In genomic region chr6:119037815-119038214, GRCm38 (mm10) we compare ENCODE assay signal across 8 mouse cellular contexts.
DNase-seq lines count a peak whose midpoint lies in the region; ATAC-seq lines count a peak whose summit lies in the region.
"Had no signal": no experiment of that assay in that cellular context is flagged by ENCODE, and none has a peak within 500 bp of the region (broad histone marks: within the 10 kb centered on the region; RNA-seq: fewer than 3 reads in every experiment).

No protein-coding gene starts in this region.

- H3K4me2 ChIP-seq in hindbrain, embryonic 15.5 days: no peak overlapping the region
- H3K4me2 ChIP-seq in hindbrain, embryonic 11.5 days (replicated peaks; ENCODE audit: low read depth, low read length): no peak overlapping the region
- H3K4me2 ChIP-seq: embryonic facial prominence, embryonic 12.5 days had no signal

- H3K9me3 ChIP-seq in hindbrain, embryonic 15.5 days: no peaks in the 10 kb centered on the region
- no peaks in the 10 kb centered on the region for H3K9me3 ChIP-seq in hindbrain, embryonic 11.5 days (ENCODE audit: control insufficient read depth, low read length)

- no peaks in the 10 kb centered on the region for H3K36me3 ChIP-seq in hindbrain, embryonic 15.5 days
- no peaks in the 10 kb centered on the region for H3K36me3 ChIP-seq in hindbrain, embryonic 11.5 days (ENCODE audit: control insufficient read depth, insufficient read depth, low read length)
- H3K36me3 ChIP-seq: embryonic facial prominence, embryonic 12.5 days had no signal

- no peaks in the 10 kb centered on the region for H3K27me3 ChIP-seq in hindbrain, embryonic 15.5 days
- H3K27me3 ChIP-seq in hindbrain, embryonic 11.5 days (ENCODE audit: control insufficient read depth, insufficient read depth, low read length): no peaks in the 10 kb centered on the region
- H3K27me3 ChIP-seq: embryonic facial prominence, embryonic 12.5 days had no signal

- H3K27ac ChIP-seq in hindbrain, embryonic 15.5 days (replicated peaks): no peak overlapping the region
- H3K27ac ChIP-seq in hindbrain, embryonic 11.5 days (ENCODE audit: low read depth, low read length): no peak overlapping the region
- H3K27ac ChIP-seq in brown adipose tissue, adult 24 weeks (replicated peaks; ENCODE audit: low read depth, low read length): peak overlapping the region; percentile 41; the same call in 1 of the 2 replicates
- H3K27ac ChIP-seq: embryonic facial prominence, embryonic 12.5 days had no signal

- H3K4me1 ChIP-seq in hindbrain, embryonic 15.5 days (replicated peaks): peaks cover 30% of the 10 kb centered on the region
- no peaks in the 10 kb centered on the region for H3K4me1 ChIP-seq in hindbrain, embryonic 11.5 days (replicated peaks; ENCODE audit: control insufficient read depth, insufficient read depth, low read length)
- no peaks in the 10 kb centered on the region for H3K4me1 ChIP-seq in brown adipose tissue, adult 24 weeks (ENCODE audit: control insufficient read depth, insufficient read depth, insufficient read length, low read length)

- no peak for DNase-seq in hindbrain, embryonic 11.5 days (ENCODE audit: low spot score)
- peak; percentile 52 for DNase-seq in adipocyte (ENCODE audit: low spot score)
- DNase-seq in kidney, postnatal 36 days: peak; percentile 15 to 42
- DNase-seq in left cerebral cortex, adult 18-20 months (ENCODE audit: low spot score in 2 of 2): no peak
- DNase-seq in retina, postnatal 1 day: no peak

- no peak overlapping the region for H3K9ac ChIP-seq in hindbrain, embryonic 15.5 days
- H3K9ac ChIP-seq in hindbrain, embryonic 11.5 days (ENCODE audit: low read depth, low read length): no peak overlapping the region
- H3K9ac ChIP-seq: embryonic facial prominence, embryonic 12.5 days had no signal

- H3K4me3 ChIP-seq in hindbrain, embryonic 15.5 days: no peak overlapping the region
- H3K4me3 ChIP-seq in hindbrain, embryonic 11.5 days (ENCODE audit: low read depth, low read length): no peak overlapping the region
- H3K4me3 ChIP-seq in brown adipose tissue, adult 24 weeks (ENCODE audit: insufficient read depth, low read depth, low read length): no peak overlapping the region
- H3K4me3 ChIP-seq: embryonic facial prominence, embryonic 12.5 days had no signal

- 59% methylated on average over 6 of the region's 6 CpGs for WGBS in hindbrain, embryonic 15.5 days
- 90% methylated on average over 6 of the region's 6 CpGs for WGBS in hindbrain, embryonic 11.5 days

- peak; percentile 33; the same call in 1 of the 2 replicates for ATAC-seq in hindbrain, embryonic 15.5 days (ENCODE audit: low FRiP score, low read depth)
- no peak for ATAC-seq in hindbrain, embryonic 11.5 days (ENCODE audit: low FRiP score)

Comparison
In these comparisons a context has a peak if more than half of its experiments do, and no peak if none do; other contexts are left out.
1. DNase-seq: peak in adipocyte (single experiment) and kidney, postnatal 36 days (2 of 2); none in hindbrain, embryonic 11.5 days (single experiment), left cerebral cortex, adult 18-20 months (0 of 2) and retina, postnatal 1 day (single experiment).